Mouse (Mus musculus) C2C12 (cell line): ENCODE measurements around the gene Yif1b. TPM values are rescaled to one million over a fixed set of nuclear protein-coding genes. Genes with fewer than 3 reads are reported as not detected.

ENCODE experiments used
- H3K27me3 ChIP-seq: one replicate; pipeline ENCODE4 v1.6.1; 2011; ENCODE audit not compliant: control insufficient read depth, insufficient read depth, insufficient read length
- H3K36me3 ChIP-seq: one replicate; pipeline ENCODE4 v1.6.1; 2011; ENCODE audit not compliant: control insufficient read depth, insufficient read depth
- H3K4me3 ChIP-seq: one replicate; pipeline ENCODE4 v1.5.1; 2011; ENCODE audit warnings: mild to moderate bottlenecking, control low read depth; ENCODE audit not compliant: poor library complexity, insufficient read depth, severe bottlenecking
- H3K79me2 ChIP-seq: one replicate; pipeline ENCODE4 v1.6.1; 2011; ENCODE audit not compliant: control insufficient read depth, insufficient read depth
- H3K79me3 ChIP-seq: one replicate; pipeline ENCODE4 v1.6.1; 2011; ENCODE audit warnings: low read depth, control low read depth
- H3ac ChIP-seq: one replicate; pipeline ENCODE3; 2011; ENCODE audit warnings: low read depth; ENCODE audit not compliant: control insufficient read depth, insufficient read length
- CEBPB ChIP-seq: IDR thresholded peaks from one replicate; pipeline ENCODE4 v1.6.1; 2011; ENCODE audit warnings: low read depth, mild to moderate bottlenecking, control low read depth, moderate library complexity
- CTCF ChIP-seq: IDR thresholded peaks from one replicate; pipeline ENCODE4 v1.5.1; 2011; ENCODE audit not compliant: control insufficient read depth, insufficient read depth, insufficient read length
- FOSL1 ChIP-seq: IDR thresholded peaks from one replicate; pipeline ENCODE4 v1.8.0; 2011; ENCODE audit warnings: mild to moderate bottlenecking, low read length; ENCODE audit not compliant: poor library complexity, insufficient read depth, severe bottlenecking
- MAX ChIP-seq: IDR thresholded peaks from one replicate; pipeline ENCODE4 v1.6.1; 2011; ENCODE audit warnings: mild to moderate bottlenecking, control low read depth
- MYOD1 ChIP-seq: IDR thresholded peaks from one replicate; pipeline ENCODE4 v1.6.1; 2011; ENCODE audit warnings: low read depth; ENCODE audit not compliant: control insufficient read depth, insufficient read length
- MYOG ChIP-seq: IDR thresholded peaks from one replicate; pipeline ENCODE4 v1.6.1; 2011; ENCODE audit not compliant: control insufficient read depth, insufficient read length; ENCODE audit errors: extremely low read depth
- USF1 ChIP-seq: IDR thresholded peaks from one replicate; pipeline ENCODE4 v1.6.1; 2011; ENCODE audit warnings: low read depth, mild to moderate bottlenecking, control low read depth, moderate library complexity
- polyA plus RNA-seq: library from polyadenylated mRNA; unstranded; fragments of >200 nt; fragmentation: generic; extraction: Trizol; gene quantifications from one replicate; pipeline ENCODE4 v1.2.1, GENCODE M21; 2012; ENCODE audit warnings: missing spikeins

The Yif1b gene
- polyA plus RNA-seq, 1 experiment: 140 TPM

GRCm38 (mm10) chr7:29281201-29282073, 43.3 kb downstream of the Yif1b start, which contains the start of gene Spint2:
Spint2 (minus strand) TSS chr7:29281912.
- H3ac ChIP-seq: no peak within 1 kb of the TSS
- peaks cover 12% of the 10 kb centered on the region for H3K27me3 ChIP-seq
- TF ChIP-seq MAX (no peak), MYOD1 (no peak), FOSL1 (no peak), CTCF (no peak), USF1 (no peak)
- no peaks in the 10 kb centered on the region for H3K79me2 ChIP-seq
- no peak within 1 kb of the TSS for H3K4me3 ChIP-seq
- H3K79me3 ChIP-seq: no peaks in the 10 kb centered on the region
- H3K36me3 ChIP-seq: no peaks in the 10 kb centered on the region

- no peaks in the 10 kb centered on the region for H3K79me3 ChIP-seq
- no peaks in the 10 kb centered on the region for H3K79me2 ChIP-seq
- no peak overlapping the region for H3K4me3 ChIP-seq
- no peak overlapping the region for H3ac ChIP-seq
- no peaks in the 10 kb centered on the region for H3K36me3 ChIP-seq
- H3K27me3 ChIP-seq: peaks cover 12% of the 10 kb centered on the region
- no peak for TF ChIP-seq MYOD1
- TF ChIP-seq MYOG: no peak
- no peak for TF ChIP-seq CTCF
- TF ChIP-seq FOSL1: no peak
- no peak for TF ChIP-seq CEBPB
- TF ChIP-seq MAX: no peak
- no peak for TF ChIP-seq USF1
Measured at GRCm38 (mm10) chr7:29282074-29282554, 44.0 kb downstream of the Yif1b start.

- TF ChIP-seq CTCF: no peak
- TF ChIP-seq MYOD1: no peak
- no peak for TF ChIP-seq FOSL1
- TF ChIP-seq MYOG: no peak
- no peak for TF ChIP-seq USF1
- no peak for TF ChIP-seq CEBPB
- no peak for TF ChIP-seq MAX
Measured at GRCm38 (mm10) chr7:29283876-29284275, 45.7 kb downstream of the Yif1b start.

GRCm38 (mm10) chr7:29284523-29284922, 46.4 kb downstream of the Yif1b start:
- Histone ChIP-seq H3K27me3 (peaks cover 12% of the 10 kb centered on the region), H3K4me3 (no peak overlapping the region), H3ac (no peak overlapping the region), H3K79me2 (no peaks in the 10 kb centered on the region), H3K79me3 (no peaks in the 10 kb centered on the region), H3K36me3 (no peaks in the 10 kb centered on the region)
- TF ChIP-seq USF1: no peak
- TF ChIP-seq FOSL1: no peak
- no peak for TF ChIP-seq MYOG
- TF ChIP-seq CEBPB: no peak
- no peak for TF ChIP-seq MYOD1
- no peak for TF ChIP-seq MAX

More at GRCm38 (mm10) chr7:29283876-29284275, 45.7 kb downstream of the Yif1b start:
- no peaks in the 10 kb centered on the region for H3K36me3 ChIP-seq
- no peaks in the 10 kb centered on the region for H3K79me2 ChIP-seq
- no peak overlapping the region for H3ac ChIP-seq
- no peaks in the 10 kb centered on the region for H3K79me3 ChIP-seq
- H3K27me3 ChIP-seq: peaks cover 12% of the 10 kb centered on the region
- H3K4me3 ChIP-seq: no peak overlapping the region

- Histone ChIP-seq H3ac (no peak overlapping the region), H3K79me3 (no peaks in the 10 kb centered on the region), H3K27me3 (no peaks in the 10 kb centered on the region), H3K4me3 (no peak overlapping the region), H3K79me2 (no peaks in the 10 kb centered on the region), H3K36me3 (no peaks in the 10 kb centered on the region)
- TF ChIP-seq MYOG (no peak), MYOD1 (no peak), MAX (no peak), USF1 (no peak), CEBPB (no peak), CTCF (no peak), FOSL1 (no peak)
Measured at GRCm38 (mm10) chr7:29287481-29287880, 49.4 kb downstream of the Yif1b start.
